Mouse (Mus musculus) liver, adult 2 months (tissue): ENCODE measurements at regions not wholly inside any gene's neighbourhood (a gene's known extent, or its start where the extent isn't known, plus 50 kb on each side); places are given as distances from the start of the nearest gene placed in this dataset.
A peak's percentile ranks its signal among the peaks of the same experiment; 100 is the strongest.

Experiments used
- DNase-seq: peaks from one replicate; pipeline ENCODE4 v3.0.0-alpha.2; 2011; ENCODE audit warnings: low read depth, low spot score; ENCODE audit errors: extremely low read depth
- H3K27ac ChIP-seq: fragments of 200-500 bp; replicated peaks from 2 replicates; pipeline ENCODE4 v1.5.1; 2012; ENCODE audit warnings: low read depth, mild to moderate bottlenecking, control low read depth, inconsistent platforms, low read length; ENCODE audit not compliant: insufficient read depth
- H3K27me3 ChIP-seq: fragments of 200-500 bp; 2 replicates; pipeline ENCODE4 v1.6.1; 2012; ENCODE audit warnings: mild to moderate bottlenecking, moderate library complexity, low read length, inconsistent platforms; ENCODE audit not compliant: control insufficient read depth, insufficient read depth
- H3K36me3 ChIP-seq: fragments of 200-500 bp; 2 replicates; pipeline ENCODE4 v1.6.1; 2012; ENCODE audit warnings: low read length, inconsistent platforms; ENCODE audit not compliant: control insufficient read depth, insufficient read depth
- H3K4me1 ChIP-seq: fragments of 200-500 bp; 2 replicates; pipeline ENCODE4 v1.6.1; 2011; ENCODE audit warnings: low read length; ENCODE audit not compliant: control insufficient read depth, insufficient read depth
- H3K4me3 ChIP-seq: fragments of 200-500 bp; 2 replicates; pipeline ENCODE4 v1.5.1; 2011; ENCODE audit warnings: low read depth, mild to moderate bottlenecking, control low read depth, low read length, moderate library complexity; ENCODE audit not compliant: insufficient read depth
- H3K79me2 ChIP-seq: fragments of 200-500 bp; 2 replicates; pipeline ENCODE4 v1.6.1; 2012; ENCODE audit warnings: inconsistent platforms, mild to moderate bottlenecking, low read length, moderate library complexity; ENCODE audit not compliant: control insufficient read depth, insufficient read depth
- H3K9ac ChIP-seq: fragments of 200-500 bp; 2 replicates; pipeline ENCODE4 v1.6.1; 2012; ENCODE audit warnings: low read depth, mild to moderate bottlenecking, control low read depth, inconsistent platforms, low read length
- CTCF ChIP-seq: fragments of 200-500 bp; IDR thresholded peaks from 2 replicates; pipeline ENCODE4 v1.5.1; 2011; ENCODE audit warnings: low read depth, low read length, control low read depth
- POLR2A ChIP-seq: fragments of 200-500 bp; IDR thresholded peaks from 2 replicates; pipeline ENCODE4 v1.6.1; 2011; ENCODE audit warnings: low read length, control low read depth; ENCODE audit not compliant: insufficient read depth; ENCODE audit errors: extremely low read depth
- WGBS: fragments of 180-500 bp; shearing (Covaris S2); methylation state at CpG from one replicate; pipeline ENCODE4 v1.1.7; 2018; 5-methylcytosine and 5-hydroxymethylcytosine counted together

DNA sequence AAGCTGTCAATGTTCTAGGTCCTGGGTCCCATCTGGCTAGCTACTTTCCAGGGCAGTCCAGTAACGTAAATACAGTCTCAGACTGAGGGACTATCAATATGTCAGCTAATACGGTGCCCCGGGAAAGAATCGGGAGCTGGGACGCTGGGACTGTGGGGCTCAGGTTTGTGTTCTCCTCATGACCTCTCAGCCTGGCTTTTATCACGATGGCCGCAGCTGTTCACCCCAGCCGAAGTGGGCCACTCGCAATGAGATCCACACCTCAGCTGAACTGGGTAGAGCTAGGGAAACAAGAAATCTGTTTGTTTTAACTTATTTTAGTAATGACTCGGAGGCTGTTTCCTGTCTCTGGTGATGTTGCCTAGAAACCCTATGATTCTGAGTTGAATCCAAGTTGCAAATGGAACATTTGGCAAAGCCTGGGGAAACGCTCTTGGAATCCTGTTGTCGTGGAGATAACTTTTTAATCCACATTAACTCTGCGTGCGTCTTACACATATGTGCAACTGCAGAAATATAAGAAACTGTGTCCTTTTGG, 83.0 kb upstream of the Daam1 start:
- WGBS: 71% methylated on average over 14 of the region's 14 CpGs
- Histone ChIP-seq H3K27ac (0 out of 2 replicates have a peak overlapping the region, but pooled peaks have one; percentile 41), H3K27me3 (no peaks in the 10 kb centered on the region), H3K9ac (no peak overlapping the region), H3K4me1 (peaks cover 5% of the 10 kb centered on the region), H3K79me2 (no peaks in the 10 kb centered on the region), H3K36me3 (no peaks in the 10 kb centered on the region), H3K4me3 (no peak overlapping the region)
- TF ChIP-seq POLR2A: no peak
- peak; percentile 28 for DNase-seq

DNA sequence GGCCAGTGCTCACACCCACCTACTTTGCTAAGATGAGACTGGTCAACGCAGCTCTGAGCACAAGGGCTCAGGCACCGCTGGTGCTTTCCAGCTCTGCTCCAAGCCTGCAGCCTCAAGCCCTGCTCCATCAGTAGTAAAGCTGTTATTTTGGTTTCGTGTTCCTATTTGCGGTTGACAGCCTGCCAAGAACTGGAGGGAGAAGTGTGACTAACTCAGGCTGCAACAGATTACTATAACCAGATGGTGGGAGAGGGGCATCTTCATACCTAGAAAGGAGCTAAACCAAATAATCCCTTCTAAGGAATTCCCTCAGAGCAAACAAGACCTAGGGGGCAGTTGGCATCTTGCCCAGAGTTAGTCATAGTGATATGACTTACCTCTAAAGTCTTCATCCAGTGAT, 82.1 kb upstream of the Daam1 start:
- H3K27me3 ChIP-seq: no peaks in the 10 kb centered on the region
- H3K4me3 ChIP-seq: no peak overlapping the region
- no peak overlapping the region for H3K9ac ChIP-seq
- H3K79me2 ChIP-seq: no peaks in the 10 kb centered on the region
- no peaks in the 10 kb centered on the region for H3K36me3 ChIP-seq
- H3K4me1 ChIP-seq: peaks cover 5% of the 10 kb centered on the region
- DNase-seq: no peak
- 56% methylated on average over 4 of the region's 4 CpGs for WGBS
- TF ChIP-seq POLR2A (no peak), CTCF (no peak)
- no peak overlapping the region for H3K27ac ChIP-seq

DNA sequence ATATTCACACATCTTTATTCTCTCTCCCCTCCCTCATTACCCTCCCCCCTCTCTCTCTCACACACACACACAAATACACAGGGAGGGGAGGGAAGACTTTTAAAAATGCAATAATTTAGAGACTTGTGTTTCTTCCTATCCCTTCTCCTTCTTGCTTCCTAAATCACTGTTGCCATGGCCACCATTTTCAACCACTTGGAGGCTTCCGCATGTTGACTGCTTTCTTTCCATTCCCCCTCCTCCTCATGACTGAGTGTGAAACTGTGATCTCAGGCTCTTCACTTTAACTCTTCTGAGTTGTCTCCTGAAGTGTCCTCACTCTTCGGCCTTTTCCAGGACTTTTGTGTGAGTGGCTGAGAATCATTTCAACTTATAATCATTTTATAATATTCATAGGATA, 81.2 kb upstream of the Daam1 start:
- Histone ChIP-seq H3K79me2 (no peaks in the 10 kb centered on the region), H3K9ac (no peak overlapping the region), H3K36me3 (no peaks in the 10 kb centered on the region), H3K4me3 (no peak overlapping the region), H3K27ac (no peak overlapping the region), H3K27me3 (no peaks in the 10 kb centered on the region), H3K4me1 (peaks cover 5% of the 10 kb centered on the region)
- 93% methylated on average over 2 of the region's 2 CpGs for WGBS
- DNase-seq: no peak
- no peak for TF ChIP-seq POLR2A

GRCm38 (mm10) chr12:71752741-71753260, 78.1 kb upstream of the Daam1 start:
- H3K27ac ChIP-seq: no peak overlapping the region
- H3K4me3 ChIP-seq: no peak overlapping the region
- WGBS: 22% methylated on average over 7 of the region's 7 CpGs
- H3K4me1 ChIP-seq: peaks cover 5% of the 10 kb centered on the region
- no peak overlapping the region for H3K9ac ChIP-seq
- DNase-seq: peak; percentile 91
- TF ChIP-seq CTCF: no peak
- no peaks in the 10 kb centered on the region for H3K27me3 ChIP-seq
- H3K36me3 ChIP-seq: no peaks in the 10 kb centered on the region
- no peaks in the 10 kb centered on the region for H3K79me2 ChIP-seq

DNA sequence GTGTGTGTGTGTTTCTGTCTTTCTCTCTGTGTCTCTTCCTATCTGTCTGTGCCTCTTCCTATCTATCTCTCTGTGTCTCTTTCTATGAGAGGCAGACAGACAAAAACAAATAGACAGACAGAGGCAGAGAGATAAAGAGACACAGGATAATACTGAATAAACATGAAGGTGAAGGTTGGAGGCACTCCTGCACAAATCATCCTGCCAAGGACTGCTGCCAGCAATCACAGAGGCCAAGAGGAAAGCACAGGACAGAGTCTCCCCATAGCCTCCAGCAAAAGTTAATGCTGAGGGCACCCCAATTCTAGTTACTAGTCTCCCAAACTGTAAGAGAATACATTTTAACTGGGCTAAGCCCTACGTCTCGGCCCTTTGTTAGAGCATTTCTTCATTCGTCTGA, 77.6 kb upstream of the Daam1 start:
- H3K9ac ChIP-seq: no peak overlapping the region
- peaks cover 5% of the 10 kb centered on the region for H3K4me1 ChIP-seq
- no peaks in the 10 kb centered on the region for H3K36me3 ChIP-seq
- no peak for TF ChIP-seq POLR2A
- TF ChIP-seq CTCF: no peak
- DNase-seq: peak; percentile 83
- no peaks in the 10 kb centered on the region for H3K79me2 ChIP-seq
- no peak overlapping the region for H3K4me3 ChIP-seq
- H3K27ac ChIP-seq: no peak overlapping the region
- no peaks in the 10 kb centered on the region for H3K27me3 ChIP-seq
- WGBS: 84% methylated on average over 3 of the region's 3 CpGs

DNA sequence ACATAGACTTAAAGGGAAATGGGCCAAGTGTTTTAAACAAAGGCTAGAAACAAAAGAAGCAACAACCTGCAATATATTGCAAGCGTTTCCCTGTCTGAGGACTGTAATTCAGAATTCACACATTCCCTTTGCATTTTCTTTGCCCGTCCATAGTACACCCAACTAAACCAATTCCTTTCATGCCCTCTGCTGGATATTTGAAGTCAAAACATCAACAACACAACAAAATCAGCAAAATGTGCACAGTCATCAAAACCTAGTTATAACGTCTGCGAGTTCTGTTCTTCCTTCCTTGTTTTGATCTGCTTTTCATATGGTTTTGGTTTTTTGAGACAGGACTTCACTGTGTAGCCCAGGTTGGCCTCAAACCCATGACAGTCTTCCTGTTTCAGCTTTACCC, 67.7 kb upstream of the Daam1 start:
- H3K4me3 ChIP-seq: no peak overlapping the region
- H3K9ac ChIP-seq: no peak overlapping the region
- TF ChIP-seq POLR2A (no peak), CTCF (peak; percentile 22; the same call in 1 of the 2 replicates)
- no peaks in the 10 kb centered on the region for H3K79me2 ChIP-seq
- no peaks in the 10 kb centered on the region for H3K4me1 ChIP-seq
- H3K27ac ChIP-seq: no peak overlapping the region
- 63% methylated on average over 4 of the region's 4 CpGs for WGBS
- no peaks in the 10 kb centered on the region for H3K36me3 ChIP-seq
- no peaks in the 10 kb centered on the region for H3K27me3 ChIP-seq
- peak; percentile 45 for DNase-seq
